Mouse (Mus musculus) kidney, embryonic 14.5 days (tissue): ENCODE data around the gene Grik3. TPM values are rescaled to one million over a fixed set of nuclear protein-coding genes. Genes with fewer than 3 reads are reported as not detected.

Experiments
- ATAC-seq: fragments of 200-750 bp; cut with Nextera tagmentation; 2 replicates; pipeline ENCODE4 v1.8.0; 2017; ENCODE audit warnings: moderate number of reproducible peaks, mild to moderate bottlenecking, moderate TSS enrichment, moderate library complexity; ENCODE audit not compliant: low FRiP score, low TSS enrichment
- H3K27ac ChIP-seq: fragments of 300-500 bp; sonication (generic); 2 replicates; pipeline ENCODE4 v1.5.1; 2014; ENCODE audit warnings: low read depth, mild to moderate bottlenecking, low read length, moderate library complexity, mixed read lengths
- H3K27me3 ChIP-seq: fragments of 300-500 bp; sonication (generic); 2 replicates; pipeline ENCODE4 v1.6.1; 2014; ENCODE audit warnings: mild to moderate bottlenecking, low read length; ENCODE audit not compliant: control insufficient read depth, insufficient read depth
- H3K36me3 ChIP-seq: fragments of 300-500 bp; sonication (generic); 2 replicates; pipeline ENCODE4 v1.6.1; 2014; ENCODE audit warnings: low read length, mixed read lengths; ENCODE audit not compliant: control insufficient read depth, insufficient read depth
- H3K4me1 ChIP-seq: fragments of 300-500 bp; sonication (generic); 2 replicates; pipeline ENCODE4 v1.6.1; 2014; ENCODE audit warnings: low read length, mixed read lengths; ENCODE audit not compliant: control insufficient read depth, insufficient read depth
- H3K4me2 ChIP-seq: fragments of 300-500 bp; sonication (generic); replicated peaks from 2 replicates; pipeline ENCODE4 v1.6.1; 2014; ENCODE audit warnings: low read depth, mild to moderate bottlenecking, low read length
- H3K4me3 ChIP-seq: fragments of 300-500 bp; sonication (generic); 2 replicates; pipeline ENCODE4 v1.5.1; 2014; ENCODE audit warnings: mild to moderate bottlenecking, low read length
- H3K9ac ChIP-seq: fragments of 300-500 bp; sonication (generic); 2 replicates; pipeline ENCODE4 v1.6.1; 2014; ENCODE audit warnings: low read depth, mild to moderate bottlenecking, low read length, moderate library complexity
- H3K9me3 ChIP-seq: fragments of 300-500 bp; sonication (generic); 2 replicates; pipeline ENCODE4 v1.6.1; 2016; ENCODE audit warnings: low read length; ENCODE audit not compliant: control insufficient read depth
- WGBS: fragments of 180-500 bp; shearing (Covaris S2); extraction: QIAGEN DNeasy Blood & Tissue Kit; methylation state at CpG from one replicate; pipeline ENCODE4 v1.1.7; 2014; 5-methylcytosine and 5-hydroxymethylcytosine counted together
- polyA plus RNA-seq: library from polyadenylated mRNA; unstranded; fragments of >200 nt; fragmentation: Nextera tagmentation; extraction: Ambion mirVana; gene quantifications from 2 replicates; pipeline ENCODE4 v1.2.1, GENCODE M21; 2014

Grik3 gene
- polyA plus RNA-seq, 1 experiment from 2014 or later, result 0.14 TPM

- no peaks in the 10 kb centered on the region for H3K9me3 ChIP-seq
- no peak overlapping the region for H3K4me2 ChIP-seq
- H3K4me1 ChIP-seq, result no peaks in the 10 kb centered on the region
- no peak overlapping the region for H3K4me3 ChIP-seq
- peaks cover 24% of the 10 kb centered on the region for H3K27me3 ChIP-seq
- no peak for ATAC-seq
- H3K27ac ChIP-seq, result no peak overlapping the region
- no peaks in the 10 kb centered on the region for H3K36me3 ChIP-seq
- WGBS, result 43% methylated on average over 7 of the region's 7 CpGs
- no peak overlapping the region for H3K9ac ChIP-seq
Measured at GRCm38 (mm10) chr4:125545768-125546220, 55.3 kb downstream of the Grik3 start.

GRCm38 (mm10) chr4:125548190-125548589, 57.7 kb downstream of the Grik3 start:
- Histone ChIP-seq H3K36me3 (no peaks in the 10 kb centered on the region), H3K9me3 (no peaks in the 10 kb centered on the region), H3K27ac (no peak overlapping the region), H3K4me3 (no peak overlapping the region), H3K9ac (no peak overlapping the region), H3K4me2 (no peak overlapping the region), H3K27me3 (peaks cover 30% of the 10 kb centered on the region), H3K4me1 (no peaks in the 10 kb centered on the region)
- no peak for ATAC-seq
- WGBS, result 38% methylated on average over 5 of the region's 5 CpGs

DNA sequence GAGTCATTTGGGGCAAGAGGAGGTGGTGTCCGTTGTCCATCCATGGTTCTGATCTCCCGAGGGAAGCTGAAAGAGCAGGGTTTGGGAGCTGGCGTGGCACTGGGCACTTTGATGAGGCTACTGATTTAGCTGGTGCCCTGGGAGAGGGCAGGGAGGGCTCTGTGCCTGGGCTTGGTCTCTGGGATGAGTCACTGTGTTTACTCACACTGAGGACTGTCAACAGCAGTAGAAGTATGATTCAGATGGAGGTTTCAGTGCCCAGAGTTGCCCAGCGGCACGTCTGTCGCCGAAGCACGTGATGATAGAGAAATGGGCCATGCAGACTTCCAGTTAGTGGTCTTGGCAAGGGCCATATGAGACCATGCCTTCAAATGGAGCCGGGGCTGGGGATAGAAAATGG, 63.3 kb downstream of the Grik3 start:
- H3K27me3 ChIP-seq, result peaks cover 12% of the 10 kb centered on the region
- no peak overlapping the region for H3K4me2 ChIP-seq
- H3K4me3 ChIP-seq, result no peak overlapping the region
- no peak for ATAC-seq
- WGBS, result 91% methylated on average over 9 of the region's 9 CpGs
- no peak overlapping the region for H3K9ac ChIP-seq
- H3K4me1 ChIP-seq, result peaks cover 3% of the 10 kb centered on the region; the same call in 1 of the 2 replicates
- H3K27ac ChIP-seq, result no peak overlapping the region
- no peaks in the 10 kb centered on the region for H3K9me3 ChIP-seq
- no peaks in the 10 kb centered on the region for H3K36me3 ChIP-seq

- Histone ChIP-seq H3K27me3 (peaks cover 12% of the 10 kb centered on the region), H3K9ac (no peak overlapping the region), H3K4me1 (peaks cover 3% of the 10 kb centered on the region; the same call in 1 of the 2 replicates), H3K4me3 (no peak overlapping the region), H3K9me3 (no peaks in the 10 kb centered on the region), H3K36me3 (no peaks in the 10 kb centered on the region), H3K27ac (no peak overlapping the region), H3K4me2 (no peak overlapping the region)
- peak; percentile 47 for ATAC-seq
- 26% methylated on average over 14 of the region's 14 CpGs for WGBS
Measured at GRCm38 (mm10) chr4:125556405-125557308, 66.2 kb downstream of the Grik3 start.

DNA sequence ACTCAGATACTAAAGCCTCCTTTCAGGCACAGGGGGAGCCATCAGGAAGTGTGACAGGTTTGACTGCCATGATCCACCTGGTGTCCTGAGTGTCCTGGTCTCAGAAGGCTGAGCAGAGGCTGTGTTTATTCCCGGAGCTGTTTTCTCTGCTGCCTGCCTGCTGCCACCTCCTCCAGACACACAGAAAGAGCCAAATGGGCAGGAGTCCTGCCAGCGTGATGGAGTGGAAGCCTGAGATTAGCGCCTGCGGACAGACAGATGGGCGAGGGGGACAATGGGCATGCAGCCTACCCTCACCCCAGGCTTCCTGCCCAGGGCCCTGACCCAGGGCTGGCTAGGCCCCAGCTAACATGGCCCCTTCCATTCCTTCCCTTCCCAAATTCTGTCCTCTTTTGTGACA, 69.1 kb downstream of the Grik3 start:
- no peaks in the 10 kb centered on the region for H3K36me3 ChIP-seq
- H3K9me3 ChIP-seq, result no peaks in the 10 kb centered on the region
- no peak overlapping the region for H3K27ac ChIP-seq
- H3K4me2 ChIP-seq, result no peak overlapping the region
- no peak overlapping the region for H3K4me3 ChIP-seq
- no peak overlapping the region for H3K9ac ChIP-seq
- WGBS, result 34% methylated on average over 5 of the region's 5 CpGs
- H3K27me3 ChIP-seq, result peaks cover 4% of the 10 kb centered on the region
- H3K4me1 ChIP-seq, result peaks cover 13% of the 10 kb centered on the region
- no peak for ATAC-seq

- no peak for ATAC-seq
- H3K4me2 ChIP-seq, result no peak overlapping the region
Measured at GRCm38 (mm10) chr4:125560806-125561205, 70.3 kb downstream of the Grik3 start.

DNA sequence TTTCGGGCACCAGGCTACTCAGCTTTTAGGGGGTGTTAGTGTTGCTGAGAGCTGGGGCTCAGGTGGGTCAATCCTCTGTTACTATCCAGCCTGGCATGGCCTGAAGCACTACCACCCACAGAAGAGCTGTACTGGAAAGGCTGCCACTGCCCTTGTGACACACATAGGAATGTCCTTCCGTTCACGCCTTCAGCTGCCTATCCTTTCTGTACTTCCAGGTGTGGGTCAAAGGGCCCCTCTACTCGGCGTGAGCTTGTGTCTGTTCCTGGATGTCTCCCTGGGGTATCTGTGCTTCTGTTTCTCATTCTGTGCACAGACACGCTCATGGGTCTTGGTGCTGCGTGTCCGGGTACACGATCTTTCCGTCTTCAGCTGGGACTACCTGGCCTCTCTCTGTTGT, 73.1 kb downstream of the Grik3 start:
- Histone ChIP-seq H3K4me2 (no peak overlapping the region), H3K9ac (no peak overlapping the region), H3K4me1 (peaks cover 10% of the 10 kb centered on the region; the same call in 1 of the 2 replicates), H3K9me3 (no peaks in the 10 kb centered on the region), H3K27ac (no peak overlapping the region), H3K36me3 (no peaks in the 10 kb centered on the region), H3K27me3 (peaks cover 4% of the 10 kb centered on the region), H3K4me3 (no peak overlapping the region)
- ATAC-seq, result no peak
- WGBS, result 77% methylated on average over 10 of the region's 10 CpGs

More at GRCm38 (mm10) chr4:125560806-125561205, 70.3 kb downstream of the Grik3 start:
- H3K4me1 ChIP-seq, result peaks cover 13% of the 10 kb centered on the region
- H3K36me3 ChIP-seq, result no peaks in the 10 kb centered on the region
- H3K9me3 ChIP-seq, result no peaks in the 10 kb centered on the region
- peaks cover 4% of the 10 kb centered on the region for H3K27me3 ChIP-seq
- 36% methylated on average over 2 of the region's 2 CpGs for WGBS
- no peak overlapping the region for H3K4me3 ChIP-seq
- no peak overlapping the region for H3K9ac ChIP-seq
- H3K27ac ChIP-seq, result no peak overlapping the region

- H3K36me3 ChIP-seq, result no peaks in the 10 kb centered on the region
- peak; percentile 24; the same call in 1 of the 2 replicates for ATAC-seq
- no peaks in the 10 kb centered on the region for H3K9me3 ChIP-seq
- H3K9ac ChIP-seq, result no peak overlapping the region
- no peak overlapping the region for H3K27ac ChIP-seq
- peaks cover 4% of the 10 kb centered on the region for H3K27me3 ChIP-seq
- 27% methylated on average over 17 of the region's 17 CpGs for WGBS
- H3K4me3 ChIP-seq, result no peak overlapping the region
- peaks cover 10% of the 10 kb centered on the region; the same call in 1 of the 2 replicates for H3K4me1 ChIP-seq
- H3K4me2 ChIP-seq, result no peak overlapping the region
Measured at GRCm38 (mm10) chr4:125564008-125564710, 73.7 kb downstream of the Grik3 start.
